In genomic region chr7:43936551-43936950, GRCm38 (mm10) we compare ENCODE assay signal across 35 mouse cellular contexts. TPM values are rescaled to one million over a fixed set of nuclear protein-coding genes. Genes with fewer than 3 reads are reported as not detected.
"Had no signal": no experiment of that assay in that cellular context is flagged by ENCODE, and none has a peak within 500 bp of the region (broad histone marks: within the 10 kb centered on the region; RNA-seq: fewer than 3 reads in every experiment).

No protein-coding gene starts in this region.

- H3K9ac ChIP-seq: heart, embryonic 12.5 days; hindbrain, embryonic 12.5 days; hindbrain, embryonic 14.5 days; intestine, embryonic 15.5 days; limb, embryonic 13.5 days; limb, embryonic 15.5 days; liver, embryonic 12.5 days; liver, embryonic 14.5 days had no signal

- H3K4me3 ChIP-seq: heart, adult 2 months; heart, embryonic 10.5 days; heart, embryonic 12.5 days; hindbrain, embryonic 10.5 days; hindbrain, embryonic 12.5 days; intestine, embryonic 15.5 days; limb, embryonic 13.5 days; limb, embryonic 15.5 days; liver, embryonic 12.5 days had no signal

- H3K4me1 ChIP-seq: heart, embryonic 10.5 days; heart, embryonic 12.5 days; hindbrain, embryonic 10.5 days; hindbrain, embryonic 12.5 days; intestine, embryonic 15.5 days; limb, embryonic 13.5 days; limb, embryonic 15.5 days; liver, embryonic 12.5 days had no signal

- H3K4me2 ChIP-seq: heart, embryonic 12.5 days; hindbrain, embryonic 12.5 days; hindbrain, embryonic 14.5 days; intestine, embryonic 15.5 days; limb, embryonic 13.5 days; limb, embryonic 15.5 days; liver, embryonic 12.5 days had no signal

- H3K36me3 ChIP-seq: heart, embryonic 10.5 days; heart, embryonic 12.5 days; hindbrain, embryonic 10.5 days; hindbrain, embryonic 12.5 days; intestine, embryonic 15.5 days; limb, embryonic 13.5 days; limb, embryonic 15.5 days; liver, embryonic 12.5 days had no signal

- H3K27ac ChIP-seq: heart, adult 2 months; heart, embryonic 10.5 days; hindbrain, embryonic 10.5 days; hindbrain, embryonic 12.5 days; hindbrain, embryonic 14.5 days; intestine, embryonic 15.5 days; limb, embryonic 13.5 days; limb, embryonic 15.5 days; liver, embryonic 12.5 days; liver, embryonic 14.5 days had no signal

- DNase-seq: gastrocnemius, postnatal 14 days; gastrocnemius, postnatal 36 days; heart, adult 11 months; heart, adult 2 months; heart, postnatal 10 days; heart, postnatal 4 days; kidney, adult 18-20 months; kidney, adult 8-10 months; kidney, postnatal 10 days; kidney, postnatal 25 days; layer of hippocampus, adult 9-11 months; layer of hippocampus, postnatal 36 days; left cerebral cortex, postnatal 4 days had no signal

- ATAC-seq: hindbrain, embryonic 16.5 days; inflammation-experienced regulatory T-cells, adult 6 months; intestine, embryonic 15.5 days; intestine, postnatal 0 days; liver, embryonic 12.5 days had no signal

- H3K27me3 ChIP-seq: heart, embryonic 12.5 days; hindbrain, embryonic 12.5 days; intestine, embryonic 15.5 days; limb, embryonic 13.5 days; limb, embryonic 15.5 days; liver, embryonic 12.5 days had no signal

- H3K9me3 ChIP-seq: heart, embryonic 10.5 days; heart, embryonic 12.5 days; hindbrain, embryonic 10.5 days; hindbrain, embryonic 12.5 days; intestine, embryonic 15.5 days; limb, embryonic 13.5 days; limb, embryonic 15.5 days; liver, embryonic 12.5 days had no signal

RNA-seq across cellular contexts. Expression of gene Klk15, which starts 3.0 kb away (rescaled TPM):
- polyA plus RNA-seq: gonadal fat pad, adult 2 months; heart, adult 2 months; heart, embryonic 10.5 days; heart, embryonic 12.5 days; heart, embryonic 14.5 days; heart, embryonic 16.5 days; hindbrain, embryonic 10.5 days; hindbrain, embryonic 12.5 days; hindbrain, embryonic 14.5 days; hindbrain, embryonic 16.5 days; inflammation-experienced regulatory T-cells, adult 6 months; intestine, embryonic 15.5 days; intestine, postnatal 0 days; kidney, embryonic 14.5 days; kidney, embryonic 16.5 days; large intestine, adult 2 months; limb, embryonic 11.5 days; limb, embryonic 13.5 days; limb, embryonic 15.5 days; liver, adult 2 months; liver, embryonic 12.5 days; liver, embryonic 14.5 days; liver, embryonic 16.5 days had no signal

RNA-seq across cellular contexts. Expression of gene Klk1b8, which starts 13.9 kb away (rescaled TPM):
- polyA plus RNA-seq: heart, adult 2 months; heart, embryonic 10.5 days; heart, embryonic 12.5 days; heart, embryonic 14.5 days; heart, embryonic 16.5 days; hindbrain, embryonic 10.5 days; hindbrain, embryonic 12.5 days; hindbrain, embryonic 14.5 days; hindbrain, embryonic 16.5 days; inflammation-experienced regulatory T-cells, adult 6 months; intestine, postnatal 0 days; kidney, embryonic 14.5 days; kidney, embryonic 16.5 days; large intestine, adult 2 months; limb, embryonic 11.5 days; limb, embryonic 13.5 days; limb, embryonic 15.5 days; liver, adult 2 months; liver, embryonic 12.5 days; liver, embryonic 14.5 days; liver, embryonic 16.5 days had no signal

RNA-seq across cellular contexts. Expression of gene Klk1b1, which starts 30.0 kb away (rescaled TPM):
- polyA plus RNA-seq: gonadal fat pad, adult 2 months; heart, adult 2 months; heart, embryonic 10.5 days; heart, embryonic 12.5 days; heart, embryonic 14.5 days; hindbrain, embryonic 10.5 days; hindbrain, embryonic 12.5 days; hindbrain, embryonic 14.5 days; hindbrain, embryonic 16.5 days; inflammation-experienced regulatory T-cells, adult 6 months; intestine, embryonic 15.5 days; intestine, postnatal 0 days; kidney, embryonic 14.5 days; kidney, embryonic 16.5 days; large intestine, adult 2 months; limb, embryonic 11.5 days; limb, embryonic 13.5 days; limb, embryonic 15.5 days; liver, adult 2 months; liver, embryonic 12.5 days; liver, embryonic 14.5 days; liver, embryonic 16.5 days had no signal

RNA-seq across cellular contexts. Expression of gene Klk1b9, which starts 39.3 kb away (rescaled TPM):
- polyA plus RNA-seq: gonadal fat pad, adult 2 months; heart, adult 2 months; heart, embryonic 10.5 days; heart, embryonic 12.5 days; heart, embryonic 14.5 days; heart, embryonic 16.5 days; hindbrain, embryonic 10.5 days; hindbrain, embryonic 12.5 days; hindbrain, embryonic 14.5 days; hindbrain, embryonic 16.5 days; intestine, embryonic 15.5 days; intestine, postnatal 0 days; kidney, embryonic 14.5 days; kidney, embryonic 16.5 days; large intestine, adult 2 months; limb, embryonic 11.5 days; limb, embryonic 13.5 days; limb, embryonic 15.5 days; liver, adult 2 months; liver, embryonic 12.5 days; liver, embryonic 14.5 days; liver, embryonic 16.5 days had no signal

RNA-seq across cellular contexts. Expression of gene Klk4, which starts 55.6 kb away (rescaled TPM):
- polyA plus RNA-seq: gonadal fat pad, adult 2 months; heart, adult 2 months; heart, embryonic 14.5 days; inflammation-experienced regulatory T-cells, adult 6 months; intestine, embryonic 15.5 days; intestine, postnatal 0 days; kidney, embryonic 16.5 days; large intestine, adult 2 months; limb, embryonic 15.5 days; liver, adult 2 months; liver, embryonic 12.5 days; liver, embryonic 14.5 days; liver, embryonic 16.5 days had no signal
